Mouse (Mus musculus): ENCODE data around the gene Adam15.

Adam15 gene

GRCm38 (mm10) chr3:89384331-89385076, 34.7 kb upstream of the Adam15 start:
- in situ Hi-C loops (cut with MboI; ENCODE audit: unreplicated experiment in 2 of 2), result no loop called here

- in situ Hi-C loops (cut with MboI; ENCODE audit: unreplicated experiment in 2 of 2), result no loop called here
Measured at GRCm38 (mm10) chr3:89383651-89384255, 34.0 kb upstream of the Adam15 start.

DNA sequence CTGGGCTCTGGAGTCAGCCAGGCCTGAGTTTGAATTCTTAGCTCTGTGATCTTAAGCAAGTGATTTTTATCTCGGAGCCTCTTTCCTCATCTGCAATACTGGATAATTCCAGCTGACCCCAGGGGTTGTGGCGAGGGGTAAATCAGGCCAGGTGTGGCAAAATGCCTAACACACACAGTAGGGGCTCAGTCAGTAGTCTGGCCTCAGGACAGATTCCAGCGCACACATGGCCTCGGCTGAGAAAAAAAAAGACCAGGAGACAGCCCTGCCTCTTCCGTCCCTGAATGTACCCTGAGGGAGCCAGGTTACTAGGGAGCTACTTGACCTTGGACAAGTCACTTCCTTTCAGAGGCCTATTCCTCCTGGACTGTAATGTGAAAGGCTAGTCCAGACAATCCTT, 33.2 kb upstream of the Adam15 start:
- in situ Hi-C loops (cut with MboI; ENCODE audit: unreplicated experiment in 2 of 2), result no loop called here

DNA sequence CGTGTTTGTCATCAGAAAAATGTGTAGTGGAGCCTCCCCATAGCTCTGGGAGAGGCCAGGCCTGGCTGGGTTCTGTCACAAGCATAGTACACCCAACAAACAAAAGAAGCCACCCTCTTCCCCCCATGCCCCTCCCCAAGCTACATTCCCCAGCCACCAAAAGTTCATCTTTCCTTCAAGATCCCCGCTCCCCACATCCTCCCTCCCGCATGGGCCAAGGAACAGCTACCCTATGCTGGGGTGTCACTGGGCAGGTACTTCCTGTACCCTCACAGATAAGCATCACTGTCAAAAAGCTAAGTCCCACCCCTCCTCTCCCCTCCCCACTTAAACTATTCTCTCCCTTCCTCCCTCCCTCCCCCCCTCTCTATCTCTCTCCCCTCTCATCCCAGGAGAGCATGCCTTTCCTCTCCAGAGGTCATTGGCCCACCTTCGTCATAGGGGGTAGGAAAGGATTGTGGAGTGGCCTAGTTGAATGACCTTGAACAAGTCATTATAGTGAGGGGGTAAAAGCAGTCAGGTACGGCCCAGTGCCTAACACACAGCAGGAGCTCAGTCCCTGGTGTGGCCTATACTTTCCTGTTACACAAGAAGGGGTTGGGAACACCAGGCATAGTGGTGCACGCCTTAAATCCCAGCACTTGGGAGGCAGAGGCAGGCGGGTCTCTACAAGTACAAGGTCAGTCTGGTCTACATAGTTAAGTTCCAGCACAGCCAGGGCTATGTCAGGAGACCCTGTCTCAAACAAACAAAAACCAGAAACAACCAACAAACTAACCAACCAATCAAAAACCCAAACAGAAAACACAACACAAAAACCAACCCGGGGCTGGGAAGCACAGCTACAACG, 32.5 kb upstream of the Adam15 start:
- in situ Hi-C loops (cut with MboI; ENCODE audit: unreplicated experiment in 2 of 2), result no loop called here

GRCm38 (mm10) chr3:89381233-89381632, 31.4 kb upstream of the Adam15 start:
- in situ Hi-C loops (cut with MboI; ENCODE audit: unreplicated experiment in 2 of 2), result no loop called here

- in situ Hi-C loops (cut with MboI; ENCODE audit: unreplicated experiment in 2 of 2), result no loop called here
Measured at GRCm38 (mm10) chr3:89380711-89381110, 30.9 kb upstream of the Adam15 start.

DNA sequence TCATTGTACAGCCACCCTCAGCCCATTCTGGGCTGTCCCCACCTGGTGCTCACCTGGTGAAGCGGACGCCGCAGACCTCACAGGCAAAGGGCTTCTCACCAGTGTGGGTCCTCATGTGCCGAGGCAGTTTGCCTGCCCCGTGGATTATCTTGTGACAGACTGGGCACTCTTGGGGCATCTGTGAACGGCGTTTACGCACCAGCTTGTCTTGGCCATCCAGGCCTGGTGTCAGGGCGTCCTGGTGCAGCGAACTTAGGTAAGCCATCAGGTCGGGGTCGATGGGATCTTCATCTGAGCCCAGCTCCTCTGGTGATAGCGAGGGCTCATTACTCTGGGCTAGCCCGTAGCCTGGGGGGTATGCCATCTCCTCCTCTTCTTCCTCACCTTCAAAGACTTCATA, 30.5 kb upstream of the Adam15 start:
- in situ Hi-C loops (cut with MboI; ENCODE audit: unreplicated experiment in 2 of 2), result no loop called here

DNA sequence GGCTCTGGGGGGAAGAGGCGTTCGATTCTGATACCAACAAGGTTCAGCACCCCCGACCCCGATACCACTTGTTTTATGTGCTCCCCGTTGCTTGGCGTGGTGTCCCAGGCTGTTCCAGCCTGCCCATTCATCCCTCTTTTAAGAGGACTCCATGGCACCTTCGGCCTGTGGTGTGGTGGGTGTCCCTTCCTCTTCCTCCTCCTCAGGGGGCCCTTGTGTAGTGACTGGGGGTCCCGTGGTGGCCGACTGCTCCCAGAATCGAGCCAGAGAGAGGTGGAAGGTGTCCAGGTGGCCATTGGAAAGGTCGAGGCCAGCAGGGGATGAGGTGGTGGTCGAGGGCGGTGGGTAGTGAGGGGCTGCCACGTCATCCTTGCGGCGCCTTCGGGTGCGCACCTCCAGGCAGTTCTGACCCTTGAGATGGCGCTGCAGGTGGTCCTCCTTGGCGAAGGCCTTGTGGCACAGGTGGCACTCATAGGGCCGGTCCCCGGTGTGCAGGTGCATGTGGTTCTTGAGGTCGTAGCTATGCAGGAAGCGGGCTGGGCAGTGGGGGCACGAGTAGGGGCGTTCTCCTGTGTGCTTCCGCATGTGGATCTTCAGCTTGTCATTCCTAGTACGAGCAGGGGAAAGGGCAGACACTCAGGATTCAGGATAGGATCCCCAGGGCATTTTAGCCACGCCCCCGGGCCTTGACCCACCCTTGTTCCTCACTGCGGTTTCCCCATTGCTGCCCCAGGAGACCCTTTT, 29.8 kb upstream of the Adam15 start:
- in situ Hi-C loops (cut with MboI; ENCODE audit: unreplicated experiment in 2 of 2), result loop anchor here in 1 of 2 experiments (10.0 kb wide), 1 partner anchor 105 kb away; no protein-coding TSS in a partner anchor

- in situ Hi-C loops (cut with MboI; ENCODE audit: unreplicated experiment in 2 of 2), result loop anchor here in 1 of 2 experiments (10.0 kb wide), 1 partner anchor 106 kb away; no protein-coding TSS in a partner anchor
Measured at GRCm38 (mm10) chr3:89378394-89379067, 28.7 kb upstream of the Adam15 start.

- in situ Hi-C loops (cut with MboI; ENCODE audit: unreplicated experiment in 2 of 2), result loop anchor here in 1 of 2 experiments (10.0 kb wide), 1 partner anchor 107 kb away; no protein-coding TSS in a partner anchor
Measured at GRCm38 (mm10) chr3:89377831-89378230, 28.0 kb upstream of the Adam15 start.

DNA sequence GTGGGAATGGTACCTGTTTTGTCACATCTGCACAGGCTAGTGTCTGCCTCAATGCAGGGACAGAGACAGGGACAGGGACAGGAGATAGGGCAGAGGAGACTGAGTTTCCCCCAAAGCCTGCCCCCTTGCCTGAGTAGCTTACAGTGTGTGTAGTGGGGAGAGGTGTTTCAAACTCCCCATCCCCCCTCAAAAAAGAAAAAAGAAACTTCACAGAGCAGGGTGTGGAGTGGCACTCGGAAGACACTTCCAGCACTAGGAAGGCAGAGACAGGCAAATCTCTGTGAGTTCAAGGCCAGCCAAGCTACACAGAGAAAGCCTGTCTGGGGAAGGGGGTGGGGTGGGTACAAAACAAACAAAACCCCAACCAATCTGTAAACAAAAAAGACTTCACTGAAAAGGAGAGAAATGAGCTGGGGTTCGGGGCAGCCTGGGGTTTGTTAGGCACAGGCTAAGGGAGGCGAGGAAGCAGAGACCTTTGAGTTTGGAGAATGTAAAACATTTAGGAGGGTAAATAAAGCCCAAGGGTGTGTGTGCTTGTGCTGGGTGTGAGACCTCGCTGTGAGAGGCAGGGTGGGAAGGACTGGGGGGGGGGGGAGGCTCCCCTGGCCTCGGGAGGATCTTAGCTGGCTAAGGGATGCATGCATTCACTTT, 23.9 kb upstream of the Adam15 start:
- in situ Hi-C loops (cut with MboI; ENCODE audit: unreplicated experiment in 2 of 2), result loop anchor here in 1 of 2 experiments (10.0 kb wide), 1 partner anchor 111 kb away; no protein-coding TSS in a partner anchor

GRCm38 (mm10) chr3:89367338-89367737, 17.5 kb upstream of the Adam15 start:
- in situ Hi-C loops (cut with MboI; ENCODE audit: unreplicated experiment in 2 of 2), result no loop called here

DNA sequence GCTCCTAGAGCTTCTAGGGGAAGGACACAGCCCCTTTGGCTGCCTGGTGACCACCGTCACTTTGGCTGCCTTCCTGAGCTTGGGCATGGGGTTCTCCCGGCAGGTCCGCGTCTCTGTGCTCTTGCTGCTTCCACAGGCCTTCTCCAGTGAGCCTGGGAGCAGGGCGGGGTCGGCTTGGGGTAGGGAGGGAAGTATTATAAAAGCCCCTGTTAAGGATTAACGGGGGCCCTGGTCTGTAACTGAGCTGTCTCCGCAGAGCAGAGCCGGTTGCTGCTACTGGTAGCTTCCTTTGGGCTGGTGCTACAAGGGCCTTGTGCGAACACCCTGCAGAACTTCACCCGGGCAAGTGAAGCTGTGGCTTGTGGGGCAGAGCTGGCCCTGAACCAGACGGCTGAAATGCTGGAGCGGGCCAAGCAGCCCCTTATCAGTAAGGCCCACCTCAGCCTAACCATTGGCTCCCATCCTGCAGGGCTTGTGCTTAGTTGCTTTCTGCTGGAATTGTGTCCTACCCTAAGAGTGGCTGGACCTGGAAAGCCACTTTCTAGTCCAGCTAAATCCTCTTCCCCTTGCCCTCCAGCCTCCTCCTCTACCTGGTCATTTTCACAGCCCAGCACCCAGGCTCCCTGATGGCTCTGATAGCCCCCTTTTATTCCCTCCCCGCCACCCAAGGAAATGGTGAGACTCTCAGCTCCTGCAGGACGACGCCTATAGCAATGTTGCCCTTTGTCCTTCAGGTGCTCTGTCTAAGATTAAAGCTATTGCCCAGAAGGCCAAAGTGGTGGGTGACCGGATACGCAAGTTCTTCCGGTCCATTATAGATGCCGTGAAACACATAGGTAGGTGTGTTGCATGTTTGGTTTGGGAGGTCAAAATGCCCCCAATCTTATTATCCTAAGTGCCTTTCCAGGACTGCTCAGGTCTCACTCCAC, 16.0 kb upstream of the Adam15 start:
- in situ Hi-C loops (cut with MboI; ENCODE audit: unreplicated experiment in 2 of 2), result no loop called here

GRCm38 (mm10) chr3:89365153-89365485, 15.3 kb upstream of the Adam15 start, which contains the start of gene Dcst1:
Dcst1 (minus strand) TSS chr3:89365253.
- in situ Hi-C loops (cut with MboI; ENCODE audit: unreplicated experiment in 2 of 2), result no loop called here

- in situ Hi-C loops (cut with MboI; ENCODE audit: unreplicated experiment in 2 of 2), result no loop called here
Measured at GRCm38 (mm10) chr3:89364631-89365030, 14.8 kb upstream of the Adam15 start.

DNA sequence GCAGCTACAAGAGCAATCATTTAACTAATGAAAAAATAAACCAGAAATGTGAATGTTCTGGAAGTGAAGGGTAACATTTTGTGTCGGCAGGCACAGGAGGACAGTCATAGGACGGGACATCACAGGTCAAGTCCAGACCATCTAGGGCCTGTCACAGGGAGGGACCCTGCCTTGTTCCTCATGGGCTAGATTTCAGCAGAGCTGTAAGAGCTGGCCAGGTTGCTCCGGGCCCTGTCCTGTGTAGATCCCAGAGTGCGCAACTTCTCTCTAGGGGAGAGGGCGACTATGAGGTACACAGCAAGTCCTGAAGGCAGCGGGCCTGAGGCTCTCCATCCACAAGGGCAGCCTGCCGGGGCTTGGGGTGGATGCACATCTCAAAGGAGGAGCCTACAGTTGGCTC, 11.9 kb upstream of the Adam15 start, which contains the start of gene Dcst2:
Dcst2 (plus strand) TSS at position 301 of the 400 bp plus-strand sequence.
- in situ Hi-C loops (cut with MboI; ENCODE audit: unreplicated experiment in 2 of 2), result no loop called here

DNA sequence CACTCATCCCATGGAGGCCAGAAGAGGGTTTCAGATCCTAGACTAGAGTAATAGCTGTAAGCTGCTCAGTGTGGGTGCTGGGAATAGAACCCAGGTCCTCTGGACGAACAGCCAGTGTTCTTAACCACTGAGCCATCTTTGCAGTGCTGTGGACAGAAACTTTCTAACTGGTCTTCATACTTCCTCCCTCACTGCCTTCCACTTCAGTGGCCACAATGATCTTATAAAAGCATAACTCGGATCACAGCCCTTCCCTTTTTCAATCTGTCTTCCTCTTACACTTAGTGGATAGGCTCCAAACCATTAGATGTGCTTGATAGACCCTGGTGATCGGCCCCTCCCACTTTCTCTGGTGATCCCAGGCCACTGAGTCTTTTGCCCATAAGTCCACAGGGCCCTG, 10.4 kb upstream of the Adam15 start:
- in situ Hi-C loops (cut with MboI; ENCODE audit: unreplicated experiment in 2 of 2), result no loop called here

DNA sequence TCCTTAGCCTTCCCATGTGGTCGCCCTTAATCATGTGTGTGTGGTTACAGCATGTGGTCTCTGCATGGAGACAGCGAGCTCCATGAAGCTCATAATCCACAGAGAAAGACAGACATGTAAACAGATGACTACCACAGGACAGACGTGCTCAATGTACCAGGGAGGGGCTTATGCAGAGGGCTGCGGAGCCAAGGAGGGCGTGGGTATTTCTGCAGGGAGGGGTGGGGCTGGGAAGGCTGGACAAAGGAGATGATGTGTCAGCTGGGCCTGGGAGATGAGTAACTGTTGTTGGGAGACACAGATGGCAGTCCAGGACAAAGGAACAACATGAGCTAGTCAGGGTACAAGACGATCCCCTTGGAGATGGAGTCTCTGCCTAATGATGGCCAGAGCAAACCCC, 9.8 kb upstream of the Adam15 start:
- in situ Hi-C loops (cut with MboI; ENCODE audit: unreplicated experiment in 2 of 2), result no loop called here
